Mouse (Mus musculus): ENCODE measurements around the gene Rfx8. TPM values are rescaled to one million over a fixed set of nuclear protein-coding genes. Genes with fewer than 3 reads are reported as not detected.
A peak's percentile ranks its signal among the peaks of the same experiment; 100 is the strongest.
"Not testable (repeated sequence)": the region's sequence is repeated elsewhere in the genome, so short reads cannot be mapped to it uniquely, and the experiment has no call there.

The Rfx8 gene
- total RNA-seq, 2 experiments from 2014 or later, result 0.25 to 0.38 TPM

- DNase-seq (ENCODE audit: low spot score in 2 of 2), result no peak
These were observed 26.0 kb downstream of the Rfx8 start for GRCm38 (mm10) chr1:39694756-39695155.

- no peak for DNase-seq (ENCODE audit: low spot score in 2 of 2)
These were observed 28.8 kb downstream of the Rfx8 start for GRCm38 (mm10) chr1:39691974-39692373.

- DNase-seq (ENCODE audit: low spot score in 2 of 2), result no peak
These were observed 29.7 kb downstream of the Rfx8 start for GRCm38 (mm10) chr1:39691061-39691460.

GRCm38 (mm10) chr1:39688573-39688972, 32.2 kb downstream of the Rfx8 start:
- no peak for DNase-seq (ENCODE audit: low spot score in 2 of 2)

GRCm38 (mm10) chr1:39687279-39687678, 33.5 kb downstream of the Rfx8 start:
- no peak for DNase-seq (ENCODE audit: low spot score in 2 of 2)

- peak; percentile 65 to 81 for DNase-seq (ENCODE audit: low spot score in 2 of 2)
These were observed 35.0 kb downstream of the Rfx8 start for GRCm38 (mm10) chr1:39685841-39686240.

GRCm38 (mm10) chr1:39681638-39682037, 39.2 kb downstream of the Rfx8 start:
- DNase-seq (ENCODE audit: low spot score in 2 of 2), result no peak

- no peak for DNase-seq (ENCODE audit: low spot score in 2 of 2)
These were observed 40.3 kb downstream of the Rfx8 start for GRCm38 (mm10) chr1:39680546-39680945.

- no peak for DNase-seq (ENCODE audit: low spot score in 2 of 2)
These were observed 41.9 kb downstream of the Rfx8 start for GRCm38 (mm10) chr1:39678883-39679282.

GRCm38 (mm10) chr1:39676221-39676876, 44.4 kb downstream of the Rfx8 start:
- DNase-seq (ENCODE audit: low spot score in 2 of 2), result no peak

- DNase-seq (ENCODE audit: low spot score in 2 of 2), result no peak
These were observed 48.3 kb downstream of the Rfx8 start for GRCm38 (mm10) chr1:39672362-39673105.

GRCm38 (mm10) chr1:39670211-39670935, 50.4 kb downstream of the Rfx8 start:
- DNase-seq (ENCODE audit: low spot score in 2 of 2), result no peak

- no peak for DNase-seq (ENCODE audit: low spot score in 2 of 2)
These were observed 54.0 kb downstream of the Rfx8 start for GRCm38 (mm10) chr1:39666751-39667252.

GRCm38 (mm10) chr1:39664039-39664625, 56.7 kb downstream of the Rfx8 start:
- DNase-seq (ENCODE audit: low spot score in 2 of 2), result no peak

GRCm38 (mm10) chr1:39663050-39663449, 57.7 kb downstream of the Rfx8 start:
- peak in 1 of 2 experiments; percentile 26 for DNase-seq (ENCODE audit: low spot score in 2 of 2)

- no peak for DNase-seq (ENCODE audit: low spot score in 2 of 2)
These were observed 63.7 kb downstream of the Rfx8 start for GRCm38 (mm10) chr1:39656976-39657529.

- not testable (repeated sequence) for DNase-seq (ENCODE audit: low spot score in 2 of 2)
These were observed 65.9 kb downstream of the Rfx8 start for GRCm38 (mm10) chr1:39654901-39655300.

- no peak for DNase-seq (ENCODE audit: low spot score in 2 of 2)
These were observed 67.8 kb downstream of the Rfx8 start for GRCm38 (mm10) chr1:39653028-39653427.

GRCm38 (mm10) chr1:39651241-39651548, 69.6 kb downstream of the Rfx8 start, which contains the start of gene Creg2:
Gene Creg2 (minus strand): TSS chr1:39651474.
- DNase-seq (ENCODE audit: low spot score in 2 of 2), result peak in 1 of 2 experiments; percentile 56

GRCm38 (mm10) chr1:39650435-39651240, 70.2 kb downstream of the Rfx8 start:
- DNase-seq (ENCODE audit: low spot score in 2 of 2), result peak; percentile 73 to 79
